Mouse (Mus musculus): ENCODE data around the gene Rcbtb2. TPM values are rescaled to one million over a fixed set of nuclear protein-coding genes. Genes with fewer than 3 reads are reported as not detected.
A peak's percentile ranks its signal among the peaks of the same experiment; 100 is the strongest.

The Rcbtb2 gene
- polyA plus RNA-seq, 1 experiment from 2014 or later: 32.2 TPM

- peak; percentile 57 for ATAC-seq
- Histone ChIP-seq H3K27ac (ENCODE audit: low read depth, low read length) (no peak overlapping the region), H3K36me3 (ENCODE audit: control insufficient read depth, insufficient read depth) (no peaks in the 10 kb centered on the region), H3K27me3 (replicated peaks; ENCODE audit: control insufficient read depth, insufficient read depth, low read length) (no peaks in the 10 kb centered on the region), H3K4me3 (ENCODE audit: low read depth, low read length) (no peak overlapping the region), H3K9ac (ENCODE audit: low read depth, low read length) (no peak overlapping the region), H3K4me1 (replicated peaks; ENCODE audit: control insufficient read depth, insufficient read depth, low read length) (0 out of 2 replicates have a peak, but pooled peaks cover 3% of the 10 kb centered on the region), H3K4me2 (replicated peaks; ENCODE audit: low read depth) (no peak overlapping the region), H3K9me3 (ENCODE audit: control insufficient read depth) (no peaks in the 10 kb centered on the region)
- no peak for TF ChIP-seq CTCF (IDR thresholded peaks at IDR 0.05; ENCODE audit: low read depth)
- 68% methylated on average over 5 of the region's 5 CpGs for WGBS
These were observed 7.7 kb downstream of the Rcbtb2 start for GRCm38 (mm10) chr14:73130519-73130918.

GRCm38 (mm10) chr14:73131856-73132410 lies 9.1 kb downstream of the Rcbtb2 start:
- TF ChIP-seq CTCF (IDR thresholded peaks at IDR 0.05; ENCODE audit: low read depth): no peak
- Histone ChIP-seq H3K4me1 (replicated peaks; ENCODE audit: control insufficient read depth, insufficient read depth, low read length) (0 out of 2 replicates have a peak, but pooled peaks cover 3% of the 10 kb centered on the region), H3K9ac (ENCODE audit: low read depth, low read length) (no peak overlapping the region), H3K4me3 (ENCODE audit: low read depth, low read length) (no peak overlapping the region), H3K4me2 (replicated peaks; ENCODE audit: low read depth) (0 out of 2 replicates have a peak overlapping the region, but pooled peaks have one; percentile 6), H3K36me3 (ENCODE audit: control insufficient read depth, insufficient read depth) (no peaks in the 10 kb centered on the region), H3K27me3 (replicated peaks; ENCODE audit: control insufficient read depth, insufficient read depth, low read length) (no peaks in the 10 kb centered on the region), H3K9me3 (ENCODE audit: control insufficient read depth) (no peaks in the 10 kb centered on the region), H3K27ac (ENCODE audit: low read depth, low read length) (no peak overlapping the region)
- WGBS: 72% methylated on average over 16 of the region's 16 CpGs
- ATAC-seq: no peak

- 0 out of 2 replicates have a peak, but pooled peaks cover 3% of the 10 kb centered on the region for H3K4me1 ChIP-seq (replicated peaks; ENCODE audit: control insufficient read depth, insufficient read depth, low read length)
- no peak for ATAC-seq
- no peak overlapping the region for H3K4me3 ChIP-seq (ENCODE audit: low read depth, low read length)
- no peaks in the 10 kb centered on the region for H3K9me3 ChIP-seq (ENCODE audit: control insufficient read depth)
- H3K27me3 ChIP-seq (replicated peaks; ENCODE audit: control insufficient read depth, insufficient read depth, low read length): no peaks in the 10 kb centered on the region
- 70% methylated on average over 4 of the region's 4 CpGs for WGBS
- H3K9ac ChIP-seq (ENCODE audit: low read depth, low read length): no peak overlapping the region
- H3K4me2 ChIP-seq (replicated peaks; ENCODE audit: low read depth): no peak overlapping the region
- no peak overlapping the region for H3K27ac ChIP-seq (ENCODE audit: low read depth, low read length)
- H3K36me3 ChIP-seq (ENCODE audit: control insufficient read depth, insufficient read depth): no peaks in the 10 kb centered on the region
- no peak for TF ChIP-seq CTCF (IDR thresholded peaks at IDR 0.05; ENCODE audit: low read depth)
These were observed 9.9 kb downstream of the Rcbtb2 start for GRCm38 (mm10) chr14:73132731-73133130.

GRCm38 (mm10) chr14:73137234-73137633 lies 14.4 kb downstream of the Rcbtb2 start:
- no peaks in the 10 kb centered on the region for H3K27me3 ChIP-seq (replicated peaks; ENCODE audit: control insufficient read depth, insufficient read depth, low read length)

GRCm38 (mm10) chr14:73138483-73138882 lies 15.6 kb downstream of the Rcbtb2 start:
- H3K36me3 ChIP-seq (ENCODE audit: control insufficient read depth, insufficient read depth): no peaks in the 10 kb centered on the region
- no peak overlapping the region for H3K9ac ChIP-seq (ENCODE audit: low read depth, low read length)
- H3K4me3 ChIP-seq (ENCODE audit: low read depth, low read length): no peak overlapping the region
- no peaks in the 10 kb centered on the region for H3K27me3 ChIP-seq (replicated peaks; ENCODE audit: control insufficient read depth, insufficient read depth, low read length)
- H3K4me2 ChIP-seq (replicated peaks; ENCODE audit: low read depth): no peak overlapping the region
- no peak overlapping the region for H3K27ac ChIP-seq (ENCODE audit: low read depth, low read length)
- no peak for ATAC-seq
- no peaks in the 10 kb centered on the region for H3K4me1 ChIP-seq (replicated peaks; ENCODE audit: control insufficient read depth, insufficient read depth, low read length)
- WGBS: 90% methylated on average over 7 of the region's 7 CpGs
- no peak for TF ChIP-seq CTCF (IDR thresholded peaks at IDR 0.05; ENCODE audit: low read depth)
- H3K9me3 ChIP-seq (ENCODE audit: control insufficient read depth): no peaks in the 10 kb centered on the region

More at GRCm38 (mm10) chr14:73137234-73137633, 14.4 kb downstream of the Rcbtb2 start:
- no peaks in the 10 kb centered on the region for H3K4me1 ChIP-seq (replicated peaks; ENCODE audit: control insufficient read depth, insufficient read depth, low read length)
- H3K4me2 ChIP-seq (replicated peaks; ENCODE audit: low read depth): no peak overlapping the region
- no peaks in the 10 kb centered on the region for H3K9me3 ChIP-seq (ENCODE audit: control insufficient read depth)
- WGBS: 54% methylated on average over 5 of the region's 5 CpGs
- peak; percentile 51; the same call in 1 of the 2 replicates for ATAC-seq
- no peak overlapping the region for H3K4me3 ChIP-seq (ENCODE audit: low read depth, low read length)
- no peak overlapping the region for H3K9ac ChIP-seq (ENCODE audit: low read depth, low read length)
- no peak overlapping the region; the same call in 1 of the 2 replicates for H3K27ac ChIP-seq (ENCODE audit: low read depth, low read length)
- no peaks in the 10 kb centered on the region for H3K36me3 ChIP-seq (ENCODE audit: control insufficient read depth, insufficient read depth)
- no peak for TF ChIP-seq CTCF (IDR thresholded peaks at IDR 0.05; ENCODE audit: low read depth)

GRCm38 (mm10) chr14:73139866-73140265 lies 17.0 kb downstream of the Rcbtb2 start:
- Histone ChIP-seq H3K27me3 (replicated peaks; ENCODE audit: control insufficient read depth, insufficient read depth, low read length) (no peaks in the 10 kb centered on the region), H3K36me3 (ENCODE audit: control insufficient read depth, insufficient read depth) (no peaks in the 10 kb centered on the region), H3K9ac (ENCODE audit: low read depth, low read length) (no peak overlapping the region), H3K4me2 (replicated peaks; ENCODE audit: low read depth) (no peak overlapping the region), H3K4me1 (replicated peaks; ENCODE audit: control insufficient read depth, insufficient read depth, low read length) (no peaks in the 10 kb centered on the region), H3K27ac (ENCODE audit: low read depth, low read length) (no peak overlapping the region), H3K9me3 (ENCODE audit: control insufficient read depth) (no peaks in the 10 kb centered on the region), H3K4me3 (ENCODE audit: low read depth, low read length) (no peak overlapping the region)
- WGBS: 67% methylated on average over 5 of the region's 5 CpGs
- no peak for TF ChIP-seq CTCF (IDR thresholded peaks at IDR 0.05; ENCODE audit: low read depth)
- no peak for ATAC-seq
